Mouse (Mus musculus) cerebellum, postnatal 14 days (tissue): Measurements from ENCODE around the gene Cd40.

Source experiments
- DNase-seq, 2 experiments: peaks; one replicate each; pipeline ENCODE4 v3.0.0; 2021; ENCODE audit warnings: mixed read lengths in 2 of 2

Gene Cd40

GRCm38 (mm10) chr2:165059961-165060360 is 4.5 kb downstream of the Cd40 start:
- no peak for DNase-seq

DNA sequence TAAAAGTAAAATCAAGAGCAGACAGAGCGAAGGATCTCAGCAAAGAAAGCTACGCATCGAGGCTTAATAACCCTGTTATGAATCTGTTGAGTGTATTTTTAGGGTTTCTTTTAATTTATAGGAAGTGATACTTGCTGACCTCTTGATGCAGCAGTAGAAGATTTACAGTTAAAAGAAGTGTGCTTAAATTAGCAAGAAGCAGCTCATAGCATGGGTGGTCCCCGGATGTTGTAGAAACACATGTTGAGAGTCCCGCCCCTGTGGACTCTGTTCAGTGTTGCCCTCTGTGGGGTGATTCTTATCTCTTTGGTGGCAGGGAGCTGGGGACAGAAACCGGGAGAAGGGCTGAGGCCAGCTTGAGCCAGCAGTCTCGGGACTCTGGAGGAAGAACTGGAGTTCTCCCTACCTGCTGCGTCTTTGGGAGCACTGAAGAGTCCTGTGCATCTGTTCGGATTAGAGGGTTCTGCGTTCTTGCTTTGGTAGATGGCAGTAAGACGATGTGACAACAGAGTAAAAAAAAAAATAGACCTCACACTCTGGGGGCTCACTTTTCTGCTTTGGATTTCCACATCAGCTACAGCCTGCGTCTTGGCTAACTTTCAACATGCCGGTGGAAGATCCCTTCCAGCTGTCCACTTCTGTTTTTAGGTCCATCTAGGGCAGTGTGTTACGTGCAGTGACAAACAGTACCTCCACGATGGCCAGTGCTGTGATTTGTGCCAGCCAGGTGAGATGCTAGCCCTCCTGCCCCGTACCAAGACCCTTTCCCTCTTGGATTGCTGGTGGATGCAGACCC is 6.4 kb downstream of the Cd40 start:
- DNase-seq, result no peak

DNA sequence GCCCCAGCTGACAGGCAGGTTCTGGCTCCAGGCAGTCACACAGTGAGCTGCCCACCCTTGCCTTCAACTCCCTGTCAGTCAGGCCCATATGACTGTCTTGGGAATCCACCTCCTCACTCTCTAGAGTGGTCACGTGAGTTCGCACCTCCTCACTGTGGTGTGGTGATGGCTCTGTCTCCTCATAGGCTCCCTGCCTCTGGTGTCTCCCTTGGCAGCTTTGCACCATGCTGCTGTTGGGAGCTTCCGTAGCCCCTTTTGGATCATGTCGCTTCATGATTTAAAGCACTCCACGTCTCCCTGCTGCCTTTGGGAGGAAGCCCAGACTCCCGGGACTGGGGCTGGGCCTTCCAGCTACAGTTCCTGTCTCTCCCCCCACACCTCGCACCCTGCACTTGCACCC is 9.1 kb downstream of the Cd40 start:
- no peak for DNase-seq

DNA sequence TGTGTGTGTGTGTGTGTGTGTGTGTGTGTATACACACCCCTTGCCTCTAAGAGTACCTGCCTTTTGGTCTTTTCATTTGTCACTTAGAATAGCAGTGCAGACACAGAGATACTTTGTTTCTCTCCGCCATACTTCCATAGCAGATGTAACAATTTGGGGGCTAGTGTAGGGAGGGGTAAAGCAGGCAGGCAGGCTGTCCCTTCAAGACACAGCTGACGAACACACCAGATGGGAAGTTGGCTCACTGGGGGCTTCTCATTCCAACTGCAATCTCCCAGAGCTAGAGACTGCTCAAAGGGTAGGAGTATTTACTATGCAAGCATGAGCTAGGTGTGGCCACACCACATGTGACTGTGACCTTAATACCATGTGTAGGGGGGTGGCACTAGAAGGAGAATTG is 13.4 kb downstream of the Cd40 start:
- no peak for DNase-seq

DNA sequence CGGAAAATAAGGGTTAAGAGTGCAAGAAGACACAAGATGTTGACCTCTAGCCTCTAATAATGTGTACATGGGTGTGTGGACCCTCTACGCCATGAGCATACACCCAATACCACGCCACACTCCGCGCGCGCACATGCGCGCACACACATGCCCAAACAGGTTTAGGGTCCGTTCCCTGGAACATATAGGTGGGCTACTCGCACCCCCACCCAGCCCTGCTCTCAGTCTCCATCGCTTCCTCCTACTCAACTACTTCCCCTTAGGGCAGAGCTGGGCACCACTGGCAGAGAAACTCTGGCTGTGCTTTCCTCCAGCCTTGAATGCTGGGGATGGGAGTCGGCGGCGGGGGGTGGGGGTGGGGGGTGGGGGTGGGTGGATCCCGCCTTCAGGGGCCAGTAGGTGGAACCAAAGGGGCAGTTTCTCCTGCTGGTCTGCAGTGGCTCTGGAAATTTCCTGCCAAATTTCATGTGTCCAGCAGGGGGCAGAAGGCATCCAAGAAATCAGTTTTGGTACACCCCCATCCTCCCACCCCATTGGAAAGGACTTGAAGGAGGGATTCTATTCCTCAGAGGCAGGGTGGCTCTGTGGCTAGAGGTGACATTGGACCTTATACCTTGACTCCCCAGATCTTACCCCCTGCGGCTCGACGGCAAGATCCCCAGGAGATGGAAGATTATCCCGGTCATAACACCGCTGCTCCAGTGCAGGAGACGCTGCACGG is 14.8 kb downstream of the Cd40 start:
- peak; percentile 89 to 91 for DNase-seq

DNA sequence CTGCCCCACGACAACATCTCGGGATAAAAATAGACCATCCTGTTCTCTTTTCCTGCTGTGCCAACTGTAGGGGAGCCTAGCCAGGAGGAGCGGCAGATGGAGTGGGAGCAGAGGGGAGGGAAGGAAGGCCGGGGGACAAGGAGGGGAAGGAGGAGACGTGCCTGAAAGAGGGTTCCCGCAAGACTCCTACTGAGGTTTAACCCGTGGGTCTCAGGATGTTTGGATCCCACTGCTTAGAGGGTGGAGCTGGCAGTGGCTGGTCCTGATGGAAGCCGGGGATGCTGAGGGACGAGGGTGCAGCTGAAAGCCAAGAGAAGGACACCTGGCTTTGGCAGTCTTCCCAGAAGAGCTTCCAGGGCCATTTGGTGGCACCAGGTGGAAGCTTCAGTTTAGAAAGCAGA is 18.0 kb downstream of the Cd40 start:
- DNase-seq, result peak; percentile 89 to 94

GRCm38 (mm10) chr2:165074081-165074884 is 18.9 kb downstream of the Cd40 start:
- DNase-seq, result peak; percentile 82 to 92

GRCm38 (mm10) chr2:165074937-165075336 is 19.5 kb downstream of the Cd40 start:
- peak; percentile 95 for DNase-seq

GRCm38 (mm10) chr2:165077055-165077454 is 21.6 kb downstream of the Cd40 start:
- no peak for DNase-seq

GRCm38 (mm10) chr2:165078045-165078444 is 22.6 kb downstream of the Cd40 start:
- no peak for DNase-seq

DNA sequence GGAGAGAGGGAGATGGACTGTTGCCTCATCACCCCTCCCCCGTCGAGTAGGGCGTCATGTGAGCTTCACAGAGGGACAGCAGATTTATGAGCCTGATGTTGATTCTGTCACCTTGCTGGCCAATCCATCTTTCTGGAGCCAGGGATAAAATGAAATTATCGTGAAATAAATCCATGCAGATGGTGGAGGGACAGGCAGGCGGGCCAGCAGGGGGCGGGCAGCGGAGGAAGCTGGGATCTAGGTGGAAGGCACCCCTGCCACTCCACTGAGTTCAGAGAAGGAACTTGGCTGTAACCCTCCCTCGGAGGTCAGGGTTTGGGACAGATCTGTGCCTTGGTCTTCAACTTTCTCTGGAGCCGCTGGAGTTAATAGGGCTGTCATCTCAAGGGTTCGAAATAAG is 23.2 kb downstream of the Cd40 start:
- DNase-seq, result peak in 1 of 2 experiments; percentile 47

DNA sequence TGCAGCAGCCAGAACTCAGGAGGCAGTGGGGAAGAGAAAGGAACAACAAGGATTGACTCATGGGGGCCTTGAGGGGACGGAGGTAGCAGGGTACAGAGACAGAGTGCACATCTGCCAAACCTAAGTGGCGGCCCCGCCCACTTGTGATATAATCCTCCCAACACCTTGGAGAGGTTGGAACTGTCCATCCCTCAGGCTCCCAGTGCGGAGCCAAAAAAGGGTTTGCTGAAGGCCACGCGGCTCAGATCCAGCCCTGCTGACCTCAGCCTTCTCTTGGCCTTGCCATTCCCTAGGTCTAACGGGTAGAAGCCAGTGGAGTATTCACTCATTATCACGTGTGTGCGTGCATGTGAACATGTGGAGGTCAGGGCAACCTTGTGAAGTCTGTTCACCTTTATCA is 25.2 kb downstream of the Cd40 start:
- DNase-seq, result no peak

GRCm38 (mm10) chr2:165081257-165081656 is 25.8 kb downstream of the Cd40 start:
- DNase-seq, result no peak

DNA sequence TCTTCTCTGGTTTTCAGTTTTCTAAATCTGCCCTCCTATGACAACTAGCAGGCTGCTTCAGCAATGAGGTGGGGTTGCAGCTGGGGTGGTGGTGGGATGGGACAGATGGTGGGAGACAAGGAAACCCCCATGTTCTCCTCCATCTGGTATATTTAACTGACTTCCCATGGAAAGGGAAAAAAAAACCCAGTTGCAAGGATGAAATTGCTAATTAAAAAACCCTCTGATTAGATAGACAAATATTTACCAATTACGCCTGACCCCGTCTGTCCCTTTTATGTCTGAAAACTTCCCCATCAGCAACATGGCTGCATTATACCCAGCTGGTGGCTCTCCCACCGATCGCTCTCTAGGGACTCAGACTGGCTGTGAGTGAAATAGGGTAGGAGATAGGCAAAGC is 31.2 kb downstream of the Cd40 start:
- DNase-seq, result no peak

- no peak for DNase-seq
Observed at GRCm38 (mm10) chr2:165089470-165089869, 34.0 kb downstream of the Cd40 start.

DNA sequence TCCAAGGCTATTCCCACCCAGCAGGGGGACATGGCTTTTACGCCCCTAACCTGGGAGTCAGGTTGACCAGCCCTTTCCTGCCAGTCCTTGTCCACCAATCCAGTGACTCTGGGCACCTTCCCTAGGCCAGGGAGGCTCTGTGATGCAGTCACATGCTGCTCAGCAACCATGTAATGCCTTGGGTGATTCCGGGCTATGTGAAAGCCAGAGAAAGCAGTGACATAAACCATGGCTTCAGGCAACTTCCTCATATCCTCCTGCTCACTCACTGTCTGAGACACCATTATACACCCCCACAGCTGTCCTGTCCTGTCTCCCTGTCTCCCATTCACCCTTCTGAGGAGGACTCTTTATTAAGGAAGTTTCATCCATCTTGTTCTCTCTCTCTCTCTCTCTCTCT is 35.2 kb downstream of the Cd40 start, which contains the start of gene 1700025C18Rik:
TSS of gene 1700025C18Rik (minus strand) at position 101 of the 400 bp plus-strand sequence.
- no peak for DNase-seq

- DNase-seq, result no peak
Observed at GRCm38 (mm10) chr2:165091433-165091965, 36.1 kb downstream of the Cd40 start.

- DNase-seq, result no peak
Observed at GRCm38 (mm10) chr2:165092393-165092792, 37.0 kb downstream of the Cd40 start.

DNA sequence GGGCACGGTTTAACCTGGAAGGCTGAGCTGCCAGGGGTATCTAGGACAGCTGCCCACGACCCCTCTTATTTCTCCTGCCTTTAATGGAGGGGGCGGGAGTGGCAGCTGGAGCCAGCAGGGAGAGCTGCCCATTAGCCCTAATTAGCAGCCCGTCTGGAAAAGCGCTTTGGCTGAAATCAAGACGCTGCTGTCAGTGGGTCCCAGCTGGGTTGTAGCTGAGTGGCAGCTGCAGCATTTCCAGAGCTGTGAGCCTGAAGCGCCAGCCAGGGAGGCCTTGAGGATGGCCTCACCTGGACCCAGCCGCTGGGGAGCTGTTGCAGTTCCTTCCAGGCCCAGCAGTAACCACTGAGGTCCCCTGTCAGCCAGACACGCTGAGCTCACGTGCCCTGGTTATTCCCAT is 40.9 kb downstream of the Cd40 start:
- peak; percentile 41 to 42 for DNase-seq

- DNase-seq, result peak in 1 of 2 experiments; percentile 36
Observed at GRCm38 (mm10) chr2:165098861-165099260, 43.4 kb downstream of the Cd40 start.

DNA sequence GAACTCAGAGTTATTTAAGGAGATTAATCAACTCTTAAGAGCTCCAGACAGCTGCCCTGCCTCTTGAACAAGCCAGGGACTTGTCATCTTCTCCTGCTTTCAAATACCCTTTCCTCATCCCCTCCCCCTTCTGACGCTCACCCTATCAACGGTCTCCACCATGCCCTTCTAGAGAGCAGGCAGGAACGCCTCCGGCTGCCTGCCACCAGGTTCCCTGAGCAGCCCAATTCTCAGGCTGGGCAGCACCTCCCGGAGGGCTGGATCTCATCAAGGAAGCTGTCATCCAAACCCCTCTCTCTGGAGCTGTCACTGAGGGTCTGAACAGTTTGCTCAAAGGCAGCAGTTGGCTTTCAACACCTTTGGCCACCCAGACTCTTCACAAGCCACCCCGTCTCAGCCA is 45.3 kb downstream of the Cd40 start:
- DNase-seq, result no peak

- DNase-seq, result no peak
Observed at GRCm38 (mm10) chr2:165102920-165103319, 47.5 kb downstream of the Cd40 start.

DNA sequence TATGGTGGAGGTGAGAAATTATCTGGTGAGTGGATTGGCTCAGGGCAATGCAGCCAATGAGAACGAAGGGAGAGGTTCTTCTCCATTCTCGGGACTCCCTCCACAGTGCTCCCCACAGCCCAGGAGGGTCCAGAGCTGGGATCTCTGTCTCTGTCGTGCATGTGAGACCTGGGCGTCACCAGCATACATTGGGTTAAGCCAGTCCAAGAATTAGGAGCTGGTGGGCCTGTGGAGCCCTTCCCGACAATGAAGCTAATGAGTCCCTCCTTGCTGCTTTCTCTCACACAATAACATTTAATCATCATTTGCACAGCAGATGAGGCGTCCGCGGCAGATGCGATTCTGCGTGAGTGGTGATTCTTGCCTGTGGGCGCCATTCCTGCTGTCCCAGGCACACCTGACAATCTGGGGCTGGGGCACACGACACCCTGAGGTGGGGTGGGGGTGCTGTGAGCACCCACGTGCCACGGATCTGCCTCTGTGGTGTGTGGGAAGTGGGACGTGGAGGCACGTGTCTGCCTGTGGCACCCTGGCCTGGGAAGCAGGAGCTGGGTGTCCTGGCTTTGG is 50.2 kb downstream of the Cd40 start:
- DNase-seq, result no peak
